Mouse (Mus musculus) forebrain, embryonic 14.5 days (tissue): ENCODE measurements at regions not wholly inside any gene's neighbourhood (a gene's known extent, or its start where the extent isn't known, plus 50 kb on each side); places are given as distances from the start of the nearest gene placed in this dataset.
A peak's percentile ranks its signal among the peaks of the same experiment; 100 is the strongest.

Experiments used
- ATAC-seq: fragments of 200-750 bp; cut with Nextera tagmentation; 2 replicates; pipeline ENCODE4 v1.8.0; 2017; ENCODE audit warnings: mild to moderate bottlenecking, moderate library complexity
- DNase-seq: peaks from one replicate; pipeline ENCODE4 v3.0.0-alpha.2; 2015; ENCODE audit warnings: low spot score
- H3K27ac ChIP-seq: fragments of 300-500 bp; sonication (generic); 2 replicates; pipeline ENCODE4 v1.5.1; 2014; ENCODE audit warnings: low read depth, mild to moderate bottlenecking, control low read depth, low read length, moderate library complexity
- H3K27me3 ChIP-seq: fragments of 300-500 bp; sonication (generic); replicated peaks from 2 replicates; pipeline ENCODE4 v1.6.1; 2014; ENCODE audit warnings: low read length, control low read depth, mixed read lengths; ENCODE audit not compliant: control insufficient read depth, insufficient read depth
- H3K36me3 ChIP-seq: fragments of 300-500 bp; sonication (generic); 2 replicates; pipeline ENCODE4 v1.6.1; 2014; ENCODE audit warnings: low read length, control low read depth; ENCODE audit not compliant: control insufficient read depth, insufficient read depth
- H3K4me1 ChIP-seq: fragments of 300-500 bp; sonication (generic); 2 replicates; pipeline ENCODE4 v1.6.1; 2014; ENCODE audit warnings: antibody characterized with exemption, low read length, control low read depth; ENCODE audit not compliant: control insufficient read depth, insufficient read depth
- H3K4me2 ChIP-seq: fragments of 300-500 bp; sonication (generic); 2 replicates; pipeline ENCODE4 v1.6.1; 2014; ENCODE audit warnings: mild to moderate bottlenecking, control low read depth, low read length
- H3K4me3 ChIP-seq: fragments of 300-500 bp; sonication (generic); 2 replicates; pipeline ENCODE4 v1.5.1; 2014; ENCODE audit warnings: low read depth, low read length, control low read depth
- H3K9ac ChIP-seq: fragments of 300-500 bp; sonication (generic); 2 replicates; pipeline ENCODE4 v1.6.1; 2014; ENCODE audit warnings: mild to moderate bottlenecking, low read length, control low read depth, moderate library complexity
- H3K9me3 ChIP-seq: fragments of 300-500 bp; sonication (generic); replicated peaks from 2 replicates; pipeline ENCODE4 v1.6.1; 2016; ENCODE audit warnings: low read length, control low read depth, mixed read lengths; ENCODE audit not compliant: control insufficient read depth
- WGBS: fragments of 180-500 bp; shearing (Covaris S2); extraction: QIAGEN DNeasy Blood & Tissue Kit; methylation state at CpG from one replicate; pipeline ENCODE4 v1.1.7; 2014; 5-methylcytosine and 5-hydroxymethylcytosine counted together

DNA sequence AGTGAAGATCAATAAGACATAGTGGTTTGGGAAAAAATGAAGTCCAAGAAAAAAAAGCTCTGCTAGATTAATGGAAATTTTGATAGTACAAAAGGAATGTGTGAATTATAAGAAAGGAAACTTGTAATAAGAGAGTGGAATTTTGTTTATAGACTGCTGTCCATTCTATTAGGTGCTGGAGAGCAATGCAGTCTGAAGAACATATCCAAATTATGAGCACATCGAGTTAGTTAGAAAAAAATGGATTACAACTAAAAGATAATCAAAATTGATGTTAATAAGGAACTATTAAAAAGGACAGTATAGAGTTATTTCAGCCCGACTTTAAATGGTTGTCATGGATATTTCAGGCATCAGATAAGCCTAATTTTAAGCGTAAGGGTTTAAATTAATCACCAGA is 98.2 kb upstream of the Nox4 start:
- WGBS = 68% methylated on average over 3 of the region's 3 CpGs
- Histone ChIP-seq H3K9ac (no peak overlapping the region), H3K27ac (no peak overlapping the region), H3K4me3 (no peak overlapping the region), H3K9me3 (no peaks in the 10 kb centered on the region), H3K36me3 (no peaks in the 10 kb centered on the region), H3K4me2 (no peak overlapping the region), H3K4me1 (no peaks in the 10 kb centered on the region), H3K27me3 (no peaks in the 10 kb centered on the region)
- DNase-seq (no peak), ATAC-seq (no peak)

DNA sequence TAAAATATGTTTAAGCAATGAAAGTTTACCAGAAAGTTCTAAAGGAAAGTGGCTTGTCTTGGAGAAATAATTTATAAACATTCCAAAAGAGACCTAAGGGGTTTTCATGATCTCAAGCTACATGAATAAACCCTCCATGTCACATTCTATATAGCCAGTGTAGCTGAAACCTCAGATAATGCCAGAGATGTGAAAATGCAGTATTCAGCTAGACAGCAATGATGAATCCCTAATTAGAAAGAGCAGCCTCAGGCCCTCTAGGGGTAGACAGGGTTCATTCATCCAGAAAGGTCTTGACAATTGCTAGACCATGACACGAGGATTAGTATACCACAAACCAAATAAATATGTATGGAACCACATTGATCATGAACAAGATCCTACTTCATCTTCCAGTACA is 97.2 kb upstream of the Nox4 start:
- no peaks in the 10 kb centered on the region for H3K9me3 ChIP-seq
- ATAC-seq (no peak), DNase-seq (no peak)
- 43% methylated on average over 1 of the region's 1 CpGs for WGBS
- H3K9ac ChIP-seq = no peak overlapping the region
- no peak overlapping the region for H3K27ac ChIP-seq
- no peaks in the 10 kb centered on the region for H3K36me3 ChIP-seq
- no peaks in the 10 kb centered on the region for H3K27me3 ChIP-seq
- no peak overlapping the region for H3K4me2 ChIP-seq
- H3K4me1 ChIP-seq = no peaks in the 10 kb centered on the region
- H3K4me3 ChIP-seq = no peak overlapping the region

DNA sequence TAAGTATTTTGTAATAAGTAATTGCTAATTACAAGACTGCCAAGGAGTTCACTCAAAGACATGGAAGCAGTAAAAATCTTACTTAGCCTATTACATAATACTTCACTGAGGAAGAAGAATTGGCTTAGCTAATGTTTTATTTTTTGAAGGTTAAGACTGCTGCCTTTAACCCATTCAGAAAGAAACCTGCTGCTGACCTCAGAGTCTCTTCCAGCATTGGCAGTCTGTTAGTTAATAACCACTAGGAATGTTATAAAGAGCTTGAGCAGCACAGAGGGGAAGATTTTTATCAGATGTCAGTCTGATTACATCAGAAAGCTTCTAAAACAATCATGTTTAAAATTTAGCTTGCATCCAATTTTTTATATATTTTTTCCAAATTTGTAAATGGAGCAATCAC is 94.9 kb upstream of the Nox4 start:
- no peak overlapping the region for H3K27ac ChIP-seq
- H3K9me3 ChIP-seq = no peaks in the 10 kb centered on the region
- H3K4me1 ChIP-seq = no peaks in the 10 kb centered on the region
- no peak overlapping the region for H3K4me2 ChIP-seq
- no peaks in the 10 kb centered on the region for H3K36me3 ChIP-seq
- no peaks in the 10 kb centered on the region for H3K27me3 ChIP-seq
- H3K4me3 ChIP-seq = no peak overlapping the region
- DNase-seq (no peak), ATAC-seq (no peak)
- H3K9ac ChIP-seq = no peak overlapping the region

DNA sequence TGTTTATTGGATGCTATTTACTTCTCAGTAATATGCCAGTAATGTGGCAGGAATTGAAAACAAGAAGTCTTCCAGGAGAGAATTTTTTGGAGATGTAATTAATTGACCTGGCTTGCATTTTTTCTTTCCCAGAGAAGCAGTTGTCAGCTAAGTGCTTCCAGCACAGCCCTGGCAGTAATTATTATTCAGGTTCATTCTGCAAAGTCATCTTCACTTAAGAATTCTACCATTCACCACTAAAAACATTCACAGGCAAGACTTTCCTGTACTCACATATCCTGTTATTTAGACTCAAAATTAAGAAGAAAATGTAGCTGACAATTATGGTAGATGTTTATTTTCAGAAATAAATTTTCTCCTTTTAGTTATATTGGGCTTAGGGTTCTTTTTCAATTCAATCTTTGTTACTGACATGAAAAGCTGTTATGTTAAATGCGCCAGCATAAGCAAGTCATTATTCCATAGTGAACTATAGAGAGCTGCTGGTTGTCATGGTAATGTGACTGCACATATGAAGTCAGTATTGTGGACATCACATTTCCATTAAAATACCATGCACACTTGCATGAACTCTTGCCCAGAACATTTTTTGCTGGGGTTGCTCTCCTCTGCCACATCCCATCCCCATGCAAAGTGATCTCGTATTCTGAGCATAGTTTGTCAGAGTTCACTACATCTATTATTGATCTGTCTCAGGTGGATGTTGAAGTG is 59.3 kb upstream of the Nox4 start:
- no peak overlapping the region for H3K4me3 ChIP-seq
- H3K4me1 ChIP-seq = peaks cover 3% of the 10 kb centered on the region; the same call in 1 of the 2 replicates
- no peaks in the 10 kb centered on the region for H3K27me3 ChIP-seq
- ATAC-seq (peak; percentile 74; the same call in 1 of the 2 replicates), DNase-seq (peak; percentile 41)
- WGBS = 35% methylated on average over 2 of the region's 2 CpGs
- no peaks in the 10 kb centered on the region for H3K36me3 ChIP-seq
- H3K4me2 ChIP-seq = no peak overlapping the region
- H3K9ac ChIP-seq = no peak overlapping the region
- no peaks in the 10 kb centered on the region for H3K9me3 ChIP-seq
- no peak overlapping the region for H3K27ac ChIP-seq

DNA sequence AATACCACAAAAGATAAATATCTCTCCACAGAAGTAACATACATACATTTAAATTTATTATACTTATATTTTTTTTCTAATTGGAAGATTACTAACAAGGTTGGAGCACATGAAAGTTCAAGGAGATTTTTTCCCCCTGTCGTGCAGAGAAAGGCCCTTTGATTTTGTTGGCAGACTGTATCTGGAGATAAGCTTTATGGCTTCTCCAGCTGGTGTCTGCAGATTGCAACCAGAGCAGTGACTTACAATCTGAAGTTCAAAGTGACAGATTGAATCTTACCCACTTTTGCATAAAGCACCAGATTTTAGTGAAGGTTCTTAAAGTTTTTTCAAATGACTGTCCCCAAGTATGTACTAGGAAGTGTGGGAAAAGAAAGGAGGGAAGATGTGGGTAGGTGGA is 50.2 kb upstream of the Nox4 start:
- no peaks in the 10 kb centered on the region for H3K27me3 ChIP-seq
- no peak overlapping the region for H3K4me3 ChIP-seq
- H3K9ac ChIP-seq = no peak overlapping the region
- ATAC-seq = no peak
- no peak for DNase-seq
- no peaks in the 10 kb centered on the region for H3K9me3 ChIP-seq
- no peaks in the 10 kb centered on the region for H3K36me3 ChIP-seq
- H3K4me2 ChIP-seq = no peak overlapping the region
- no peaks in the 10 kb centered on the region for H3K4me1 ChIP-seq
- no peak overlapping the region for H3K27ac ChIP-seq
- WGBS = 71% methylated on average over 1 of the region's 1 CpGs
